Mouse (Mus musculus) cortical plate, adult 2 months (tissue): ENCODE measurements around the gene Gm5114. TPM values are rescaled to one million over a fixed set of nuclear protein-coding genes. Genes with fewer than 3 reads are reported as not detected.
"Not testable (repeated sequence)": the region's sequence is repeated elsewhere in the genome, so short reads cannot be mapped to it uniquely, and the experiment has no call there.

ENCODE experiments used
- H3K27ac ChIP-seq: fragments of 200-500 bp; 2 replicates; pipeline ENCODE4 v1.5.1; 2012; ENCODE audit warnings: low read length, control low read depth, inconsistent platforms; ENCODE audit not compliant: insufficient read depth
- H3K4me1 ChIP-seq: fragments of 200-500 bp; 2 replicates; pipeline ENCODE4 v1.6.1; 2011; ENCODE audit warnings: low read length; ENCODE audit not compliant: control insufficient read depth, insufficient read depth
- H3K4me3 ChIP-seq: fragments of 200-500 bp; 2 replicates; pipeline ENCODE4 v1.5.1; 2011; ENCODE audit warnings: mild to moderate bottlenecking, low read length, control low read depth; ENCODE audit not compliant: insufficient read depth
- CTCF ChIP-seq: fragments of 200-500 bp; IDR thresholded peaks from 2 replicates; pipeline ENCODE4 v1.5.1; 2011; ENCODE audit warnings: mild to moderate bottlenecking, control low read depth, low read length; ENCODE audit not compliant: insufficient read depth; ENCODE audit errors: extremely low read depth
- POLR2A ChIP-seq: fragments of 200-500 bp; IDR thresholded peaks from 2 replicates; pipeline ENCODE4 v1.6.1; 2011; ENCODE audit warnings: mild to moderate bottlenecking, low read length, control low read depth; ENCODE audit not compliant: insufficient read depth; ENCODE audit errors: extremely low read depth
- polyA plus RNA-seq: library from polyadenylated mRNA; depleted of rRNA; stranded (reverse); fragments of >200 nt; gene quantifications from 2 replicates; pipeline ENCODE4 v1.2.3, GENCODE M21; 2012; rRNA removed

The Gm5114 gene
- not detected in 2 replicates for polyA plus RNA-seq

DNA sequence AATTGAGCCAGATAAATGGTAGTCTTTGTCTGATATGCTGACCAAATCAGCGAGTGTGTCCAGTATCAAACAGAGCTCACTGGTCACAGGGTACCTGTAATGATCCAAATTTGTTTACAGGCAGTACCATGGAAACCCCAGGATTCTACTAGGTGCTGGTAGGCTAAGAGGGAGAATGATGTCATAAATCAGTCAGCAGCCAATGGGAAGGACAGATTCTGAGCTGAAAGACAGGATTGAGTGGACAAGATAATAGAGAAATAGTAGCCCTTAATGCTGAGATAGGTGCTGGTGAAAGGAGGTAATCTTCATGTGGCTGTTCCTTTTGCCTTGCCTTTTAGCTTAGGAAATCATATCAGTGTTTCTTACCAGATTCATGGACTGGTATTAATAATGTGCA is at the start of gene Gm5114:
Gene Gm5114, minus strand, starts transcription at position 101 of the 400 bp plus-strand sequence.
- not testable (repeated sequence) for H3K4me3 ChIP-seq, H3K4me1 ChIP-seq

DNA sequence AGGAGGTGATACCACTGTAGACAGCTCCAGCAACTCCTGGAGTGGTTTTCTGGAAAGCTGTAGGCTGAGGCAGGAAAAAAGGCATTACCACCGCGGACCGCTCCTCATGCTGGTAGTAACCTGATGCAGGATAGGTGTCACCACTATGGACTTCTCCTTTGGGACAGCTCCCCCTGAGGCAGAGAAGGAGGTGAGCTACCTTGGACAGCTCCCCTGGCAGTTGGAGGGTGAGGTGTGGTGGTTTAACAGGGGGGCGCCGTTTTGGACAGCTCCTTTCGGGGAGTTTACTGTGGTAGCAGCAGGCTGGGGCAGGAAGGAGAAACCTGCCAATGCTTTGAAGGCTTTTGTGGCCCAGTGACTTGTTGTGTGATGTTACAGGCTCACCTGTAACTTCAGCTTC is 42.8 kb upstream of the Gm5114 start:
- no peak overlapping the region for H3K27ac ChIP-seq
- peaks cover 1% of the 10 kb centered on the region; the same call in 1 of the 2 replicates for H3K4me1 ChIP-seq
- no peak overlapping the region for H3K4me3 ChIP-seq
- no peak for TF ChIP-seq CTCF
- no peak for TF ChIP-seq POLR2A

More for the DNA sequence above, at the start of gene Gm5114:
- not testable (repeated sequence) for H3K27ac ChIP-seq

DNA sequence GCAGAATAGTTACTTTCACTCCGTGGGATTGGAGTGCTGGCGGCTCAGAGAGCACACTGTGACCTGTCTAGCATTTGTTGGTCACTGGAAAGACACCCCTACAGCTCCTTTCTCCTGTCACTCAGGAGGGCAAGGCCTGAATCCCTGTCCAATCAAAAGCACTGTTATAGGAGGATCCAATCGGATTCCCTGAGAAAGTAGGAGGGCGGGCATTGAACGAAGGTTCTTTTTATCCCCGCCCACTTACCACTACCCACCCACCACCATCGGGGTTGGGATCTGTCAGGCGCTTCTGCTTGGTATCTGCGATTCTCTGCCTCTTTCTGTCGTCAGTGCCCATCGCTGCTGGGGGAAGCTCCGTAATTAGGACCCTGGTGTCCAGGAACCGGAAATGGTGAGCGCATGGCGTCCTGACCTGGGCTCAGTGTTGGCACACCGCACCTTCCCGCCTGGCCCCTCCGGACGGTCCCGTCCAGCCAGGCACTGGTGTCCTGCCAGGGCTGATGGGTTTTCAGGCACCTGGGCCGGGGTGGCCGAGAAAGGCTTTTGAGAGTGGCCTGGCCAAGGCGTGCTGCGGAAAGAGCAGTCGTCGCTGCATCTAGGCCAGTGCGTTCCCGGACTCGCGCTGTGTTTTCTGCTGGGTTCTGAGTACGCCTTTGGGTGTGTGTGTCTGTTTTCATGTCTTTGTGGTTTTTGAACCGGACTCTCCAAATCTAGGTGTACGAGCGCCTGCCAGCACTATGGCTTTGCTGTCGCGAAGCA is 36.5 kb upstream of the Gm5114 start:
- TF ChIP-seq CTCF (no peak), POLR2A (peak; percentile 67)
- Histone ChIP-seq H3K4me3 (peak overlapping the region; percentile 88), H3K27ac (peak overlapping the region; percentile 59), H3K4me1 (peaks cover 1% of the 10 kb centered on the region; the same call in 1 of the 2 replicates)

DNA sequence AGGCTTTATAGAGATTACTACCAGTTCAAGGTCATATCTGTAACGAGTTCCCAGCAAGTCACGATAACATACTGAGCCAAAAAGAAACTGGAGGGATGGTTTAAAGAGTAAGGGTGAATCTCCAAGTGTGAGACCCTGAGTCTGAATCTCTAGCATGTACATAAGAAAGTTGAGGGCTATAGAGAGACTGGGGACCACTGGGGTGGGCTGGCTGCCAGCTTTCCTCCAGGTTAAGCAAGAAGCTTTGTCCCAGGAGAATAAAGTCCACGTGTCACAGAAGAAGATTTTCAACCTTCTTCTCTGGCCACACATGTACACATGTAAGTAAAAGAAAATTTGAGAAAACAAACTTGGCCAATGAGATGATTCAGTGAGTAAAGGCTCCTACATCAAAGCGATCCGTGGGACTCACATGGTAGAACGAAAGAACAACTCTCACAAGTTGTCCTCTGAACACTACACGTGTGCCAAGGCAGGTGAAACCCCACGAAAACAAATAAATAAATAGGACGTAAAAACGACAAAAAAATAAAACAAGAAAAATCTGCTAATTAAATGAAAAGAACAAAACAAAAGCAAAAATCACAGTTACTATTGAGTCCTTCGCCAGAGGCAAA is 35.8 kb upstream of the Gm5114 start:
- Histone ChIP-seq H3K4me1 (peaks cover 1% of the 10 kb centered on the region; the same call in 1 of the 2 replicates), H3K27ac (no peak overlapping the region), H3K4me3 (peak overlapping the region; percentile 88)
- TF ChIP-seq CTCF (no peak), POLR2A (no peak)

DNA sequence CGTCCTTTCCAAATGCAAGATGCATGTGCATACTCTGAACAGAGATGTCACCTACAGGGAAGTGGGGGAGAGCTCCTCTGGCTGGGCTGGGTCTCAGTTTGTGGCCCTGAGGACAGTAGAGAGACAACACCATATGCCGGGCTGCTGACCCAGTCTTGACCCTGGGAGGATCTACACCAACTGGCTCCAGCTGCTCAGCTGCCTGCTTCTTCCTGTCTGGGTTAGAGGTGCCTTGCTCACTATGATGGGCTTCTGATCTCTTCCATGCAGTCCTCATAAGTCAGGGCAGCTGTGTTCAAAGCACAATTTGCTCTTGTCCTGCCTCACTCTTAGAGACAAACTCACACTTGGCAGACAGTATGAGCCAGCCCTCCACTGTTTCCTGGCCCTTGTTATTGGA is 28.3 kb upstream of the Gm5114 start:
- no peak for TF ChIP-seq POLR2A
- TF ChIP-seq CTCF, result no peak
- H3K4me1 ChIP-seq, result no peaks in the 10 kb centered on the region
- no peak overlapping the region for H3K4me3 ChIP-seq
- no peak overlapping the region for H3K27ac ChIP-seq

DNA sequence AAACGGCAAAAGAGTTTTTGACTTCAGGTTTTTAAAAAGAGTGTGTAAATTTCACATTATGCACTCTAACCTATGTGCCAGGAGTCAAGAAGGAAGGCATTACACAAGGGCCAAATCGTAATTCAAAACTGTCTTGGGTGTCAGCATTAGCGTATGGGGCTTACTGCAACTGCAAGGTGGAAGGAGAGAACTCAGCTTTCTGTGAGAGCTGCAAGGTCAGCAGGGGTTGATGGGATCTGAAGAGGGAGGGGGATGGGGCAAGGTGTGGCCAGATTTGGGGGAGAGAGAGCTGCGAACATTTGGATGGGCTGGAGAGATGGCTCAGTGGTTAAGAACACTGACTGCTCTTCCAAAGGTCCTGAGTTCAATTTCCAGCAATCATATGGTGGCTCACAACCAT is 27.4 kb upstream of the Gm5114 start:
- Histone ChIP-seq H3K4me3 (no peak overlapping the region), H3K27ac (no peak overlapping the region), H3K4me1 (no peaks in the 10 kb centered on the region)
- TF ChIP-seq POLR2A (no peak), CTCF (no peak)

Other genes with a start within 250 kb of the Gm5114 start
- gene Zfp619, start 104.6 kb upstream of the Gm5114 start, polyA plus RNA-seq, result 2.0 and 2.1 TPM in 2 replicates